Mouse (Mus musculus): ENCODE results near the gene Tmx4. TPM values are rescaled to one million over a fixed set of nuclear protein-coding genes. Genes with fewer than 3 reads are reported as not detected.
"Not testable (repeated sequence)": the region's sequence is repeated elsewhere in the genome, so short reads cannot be mapped to it uniquely, and the experiment has no call there.

Gene Tmx4
- polyA plus RNA-seq, 1 experiment from 2014 or later: 90.4 TPM

- H3K27me3 ChIP-seq: no peaks in the 10 kb centered on the region
- H3K4me1 ChIP-seq (replicated peaks): peaks cover 26% of the 10 kb centered on the region
- no peak for ATAC-seq (ENCODE audit: low FRiP score)
- no peaks in the 10 kb centered on the region for H3K9me3 ChIP-seq
- no peaks in the 10 kb centered on the region for H3K36me3 ChIP-seq
- H3K4me2 ChIP-seq: no peak overlapping the region
- no peak overlapping the region for H3K9ac ChIP-seq
- WGBS: 47% methylated on average over 4 of the region's 4 CpGs
- H3K27ac ChIP-seq: peak overlapping the region; percentile 99
- no peak overlapping the region for H3K4me3 ChIP-seq
These were observed 1.2 kb upstream of the Tmx4 start for GRCm38 (mm10) chr2:134645166-134645565.

GRCm38 (mm10) chr2:134644301-134644912 lies 462 bp upstream of the Tmx4 start:
- Histone ChIP-seq H3K27me3 (no peaks in the 10 kb centered on the region), H3K4me1 (replicated peaks) (peaks cover 31% of the 10 kb centered on the region), H3K9me3 (no peaks in the 10 kb centered on the region), H3K9ac (peak overlapping the region; percentile 88; the same call in 1 of the 2 replicates), H3K4me3 (peak overlapping the region; percentile 67; the same call in 1 of the 2 replicates), H3K36me3 (no peaks in the 10 kb centered on the region), H3K27ac (peak overlapping the region; percentile 99), H3K4me2 (peak overlapping the region; percentile 75)
- 27% methylated on average over 6 of the region's 6 CpGs for WGBS
- no peak for ATAC-seq (ENCODE audit: low FRiP score)

GRCm38 (mm10) chr2:134642377-134642776 lies 1.6 kb downstream of the Tmx4 start:
- Histone ChIP-seq H3K9ac (peak overlapping the region; percentile 66), H3K27me3 (no peaks in the 10 kb centered on the region), H3K4me3 (peak overlapping the region; percentile 67), H3K36me3 (0 out of 2 replicates have a peak, but pooled peaks cover 4% of the 10 kb centered on the region), H3K4me2 (peak overlapping the region; percentile 75), H3K4me1 (replicated peaks) (peaks cover 32% of the 10 kb centered on the region), H3K27ac (peak overlapping the region; percentile 55; the same call in 1 of the 2 replicates), H3K9me3 (no peaks in the 10 kb centered on the region)
- no peak for ATAC-seq (ENCODE audit: low FRiP score)

- Histone ChIP-seq H3K4me3 (0 out of 2 replicates have a peak overlapping the region, but pooled peaks have one; percentile 14), H3K9ac (no peak overlapping the region), H3K9me3 (no peaks in the 10 kb centered on the region), H3K27me3 (no peaks in the 10 kb centered on the region), H3K36me3 (peaks cover 9% of the 10 kb centered on the region; the same call in 1 of the 2 replicates), H3K4me2 (peak overlapping the region; percentile 75), H3K4me1 (replicated peaks) (peaks cover 32% of the 10 kb centered on the region), H3K27ac (no peak overlapping the region)
- no peak for ATAC-seq (ENCODE audit: low FRiP score)
- 91% methylated on average over 5 of the region's 5 CpGs for WGBS
These were observed 2.6 kb downstream of the Tmx4 start for GRCm38 (mm10) chr2:134641372-134641771.

GRCm38 (mm10) chr2:134640398-134640797 lies 3.5 kb downstream of the Tmx4 start:
- Histone ChIP-seq H3K9ac (no peak overlapping the region), H3K4me2 (peak overlapping the region; percentile 16; the same call in 1 of the 2 replicates), H3K27me3 (no peaks in the 10 kb centered on the region), H3K36me3 (peaks cover 12% of the 10 kb centered on the region; the same call in 1 of the 2 replicates), H3K27ac (no peak overlapping the region), H3K9me3 (no peaks in the 10 kb centered on the region), H3K4me3 (no peak overlapping the region), H3K4me1 (replicated peaks) (peaks cover 27% of the 10 kb centered on the region)
- 86% methylated on average over 1 of the region's 1 CpGs for WGBS
- no peak for ATAC-seq (ENCODE audit: low FRiP score)

GRCm38 (mm10) chr2:134628541-134628940 lies 15.4 kb downstream of the Tmx4 start:
- not testable (repeated sequence) for H3K9me3 ChIP-seq; H3K27me3 ChIP-seq; ATAC-seq (ENCODE audit: low FRiP score); H3K4me1 ChIP-seq (replicated peaks); H3K27ac ChIP-seq; H3K4me2 ChIP-seq; H3K9ac ChIP-seq; H3K4me3 ChIP-seq
- peaks cover 26% of the 10 kb centered on the region for H3K36me3 ChIP-seq
- 97% methylated on average over 1 of the region's 2 CpGs for WGBS

GRCm38 (mm10) chr2:134604935-134605334 lies 39.0 kb downstream of the Tmx4 start:
- no peak overlapping the region for H3K4me2 ChIP-seq
- H3K9ac ChIP-seq: no peak overlapping the region
- ATAC-seq (ENCODE audit: low FRiP score): no peak
- H3K27ac ChIP-seq: no peak overlapping the region
- peaks cover 24% of the 10 kb centered on the region for H3K36me3 ChIP-seq
- no peaks in the 10 kb centered on the region for H3K4me1 ChIP-seq (replicated peaks)
- H3K27me3 ChIP-seq: no peaks in the 10 kb centered on the region
- no peak overlapping the region for H3K4me3 ChIP-seq
- H3K9me3 ChIP-seq: no peaks in the 10 kb centered on the region

DNA sequence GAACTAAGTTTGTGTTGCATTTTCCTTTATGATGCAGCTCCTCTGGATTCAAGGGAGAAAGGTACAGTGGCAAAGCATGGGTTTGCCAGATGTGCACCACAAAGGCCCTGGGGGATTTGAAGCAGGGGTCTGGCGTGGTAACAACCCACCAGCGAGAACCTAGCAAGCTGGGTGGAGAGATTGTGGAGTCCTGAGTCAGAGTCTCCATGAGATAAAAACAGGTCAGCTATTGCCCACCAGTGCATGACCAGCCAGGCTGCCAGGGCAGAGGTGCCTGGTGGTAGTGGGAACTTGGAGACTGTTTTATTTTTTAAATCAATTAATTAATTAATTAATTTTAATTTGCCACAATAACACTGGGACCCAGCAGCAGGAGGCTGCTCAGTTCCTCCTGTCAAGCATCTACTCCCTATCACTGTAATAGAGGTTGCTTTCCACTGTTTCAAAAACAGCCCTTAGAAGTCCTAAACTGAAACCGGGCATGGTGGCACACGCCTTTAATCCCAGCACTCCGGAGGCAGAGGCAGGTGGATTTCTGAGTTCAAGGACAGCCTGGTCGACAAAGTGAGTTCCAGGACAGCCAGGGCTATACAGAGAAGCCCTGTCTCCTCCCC lies 52.8 kb downstream of the Tmx4 start:
- no peaks in the 10 kb centered on the region for H3K9me3 ChIP-seq
- no peaks in the 10 kb centered on the region for H3K4me1 ChIP-seq (replicated peaks)
- WGBS: 96% methylated on average over 6 of the region's 6 CpGs
- no peaks in the 10 kb centered on the region for H3K27me3 ChIP-seq
- H3K36me3 ChIP-seq: peaks cover 14% of the 10 kb centered on the region
- ATAC-seq (ENCODE audit: low FRiP score): peak; percentile 63
- no peak overlapping the region for H3K4me3 ChIP-seq
- no peak overlapping the region for H3K4me2 ChIP-seq
- no peak overlapping the region for H3K9ac ChIP-seq
- no peak overlapping the region for H3K27ac ChIP-seq

- no peak overlapping the region for H3K27ac ChIP-seq
- no peaks in the 10 kb centered on the region for H3K36me3 ChIP-seq
- H3K4me1 ChIP-seq (replicated peaks): no peaks in the 10 kb centered on the region
- no peaks in the 10 kb centered on the region for H3K9me3 ChIP-seq
- H3K4me2 ChIP-seq: no peak overlapping the region
- H3K27me3 ChIP-seq: no peaks in the 10 kb centered on the region
- 50% methylated on average over 4 of the region's 4 CpGs for WGBS
- H3K4me3 ChIP-seq: no peak overlapping the region
- H3K9ac ChIP-seq: no peak overlapping the region
- no peak for ATAC-seq (ENCODE audit: low FRiP score)
These were observed 58.7 kb downstream of the Tmx4 start for GRCm38 (mm10) chr2:134585243-134585642.

DNA sequence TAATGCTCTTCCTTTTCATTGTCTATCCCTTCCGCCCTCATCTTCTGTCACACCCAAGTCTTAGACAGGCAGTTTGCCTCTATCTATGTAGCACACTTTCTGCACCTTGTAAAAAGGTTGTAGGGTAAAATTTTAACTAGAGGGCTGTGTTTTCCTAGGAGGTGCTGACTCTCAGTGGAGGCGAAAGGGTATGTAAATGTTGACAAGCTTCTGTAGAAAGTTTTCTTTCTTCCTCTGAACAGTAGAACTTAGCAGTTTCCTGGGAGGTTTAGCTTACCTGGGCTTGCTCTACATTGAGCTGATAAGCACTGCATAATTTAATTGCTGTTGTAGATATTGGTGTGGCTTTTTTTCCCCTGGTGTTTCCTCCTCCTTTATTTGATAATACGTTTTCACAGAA lies 84.5 kb downstream of the Tmx4 start:
- 92% methylated on average over 3 of the region's 3 CpGs for WGBS
- no peaks in the 10 kb centered on the region for H3K27me3 ChIP-seq

GRCm38 (mm10) chr2:134554221-134554727 lies 89.7 kb downstream of the Tmx4 start, which contains the start of gene Hao1:
TSS of gene Hao1 (minus strand) at chr2:134554368.
- Histone ChIP-seq H3K9me3 (no peaks in the 10 kb centered on the region), H3K9ac (no peak within 1 kb of the TSS), H3K4me3 (no peak within 1 kb of the TSS), H3K27ac (no peak within 1 kb of the TSS), H3K4me1 (replicated peaks) (no peaks in the 10 kb centered on the region), H3K36me3 (no peaks in the 10 kb centered on the region), H3K27me3 (no peaks in the 10 kb centered on the region), H3K4me2 (no peak within 1 kb of the TSS)
- ATAC-seq (ENCODE audit: low FRiP score): no peak
- 86% methylated on average over 8 of the region's 8 CpGs for WGBS

More for the DNA sequence above, 84.5 kb downstream of the Tmx4 start:
- no peak overlapping the region for H3K4me3 ChIP-seq
- no peak overlapping the region for H3K9ac ChIP-seq
- no peak overlapping the region for H3K27ac ChIP-seq
- ATAC-seq (ENCODE audit: low FRiP score): no peak
- no peaks in the 10 kb centered on the region for H3K36me3 ChIP-seq
- H3K4me1 ChIP-seq (replicated peaks): no peaks in the 10 kb centered on the region
- peaks cover 8% of the 10 kb centered on the region; the same call in 1 of the 2 replicates for H3K9me3 ChIP-seq
- no peak overlapping the region for H3K4me2 ChIP-seq

DNA sequence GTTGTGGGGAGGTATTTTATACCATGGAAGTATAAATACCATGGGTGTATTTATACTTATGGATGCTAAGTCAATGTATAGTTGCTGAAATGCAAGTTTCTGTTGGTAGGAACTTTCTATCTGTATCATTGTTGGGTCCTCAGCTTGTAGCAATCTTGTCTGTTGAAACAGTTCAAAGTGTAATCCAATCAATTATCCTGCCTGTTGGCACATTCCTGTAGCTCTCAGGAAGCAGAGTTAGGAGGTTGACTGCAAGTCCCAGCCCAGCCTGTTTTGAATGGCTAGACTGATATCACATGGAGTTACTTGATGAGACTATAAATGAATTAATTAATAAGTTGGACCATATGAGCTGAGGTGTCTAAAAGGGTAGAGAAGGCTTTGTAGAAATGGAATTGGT lies 91.6 kb downstream of the Tmx4 start:
- no peak overlapping the region for H3K9ac ChIP-seq
- ATAC-seq (ENCODE audit: low FRiP score): no peak
- H3K4me1 ChIP-seq (replicated peaks): no peaks in the 10 kb centered on the region
- H3K9me3 ChIP-seq: no peaks in the 10 kb centered on the region
- H3K27ac ChIP-seq: no peak overlapping the region
- no peak overlapping the region for H3K4me2 ChIP-seq
- H3K27me3 ChIP-seq: no peaks in the 10 kb centered on the region
- H3K36me3 ChIP-seq: no peaks in the 10 kb centered on the region
- H3K4me3 ChIP-seq: no peak overlapping the region

GRCm38 (mm10) chr2:134549770-134550169 lies 94.2 kb downstream of the Tmx4 start:
- ATAC-seq (ENCODE audit: low FRiP score): no peak
- Histone ChIP-seq H3K4me3 (no peak overlapping the region), H3K4me2 (no peak overlapping the region), H3K9me3 (no peaks in the 10 kb centered on the region), H3K36me3 (no peaks in the 10 kb centered on the region), H3K9ac (no peak overlapping the region), H3K4me1 (replicated peaks) (no peaks in the 10 kb centered on the region), H3K27ac (no peak overlapping the region), H3K27me3 (no peaks in the 10 kb centered on the region)
- WGBS: 24% methylated on average over 4 of the region's 4 CpGs

Measured in hindbrain, embryonic 13.5 days (tissue).